Mouse (Mus musculus) lung, adult 2 months (tissue): Measurements from ENCODE around the gene Myd88. TPM values are rescaled to one million over a fixed set of nuclear protein-coding genes. Genes with fewer than 3 reads are reported as not detected.

Source experiments
- DNase-seq: peaks from one replicate; pipeline ENCODE4 v3.0.0; 2022
- H3K4me1 ChIP-seq: fragments of 200-500 bp; 2 replicates; pipeline ENCODE4 v1.6.1; 2011; ENCODE audit warnings: low read length; ENCODE audit not compliant: control insufficient read depth, insufficient read depth
- H3K4me3 ChIP-seq: fragments of 200-500 bp; replicated peaks from 2 replicates; pipeline ENCODE3; 2011; ENCODE audit warnings: low read depth, mild to moderate bottlenecking, control low read depth, low read length; ENCODE audit errors: extremely low read depth
- CTCF ChIP-seq: fragments of 200-500 bp; IDR thresholded peaks from 2 replicates; pipeline ENCODE4 v1.5.1; 2011; ENCODE audit warnings: mild to moderate bottlenecking, low read length, control low read depth; ENCODE audit not compliant: insufficient read depth
- POLR2A ChIP-seq: fragments of 200-500 bp; IDR thresholded peaks from 2 replicates; pipeline ENCODE4 v1.6.1; 2011; ENCODE audit warnings: low read depth, mild to moderate bottlenecking, control low read depth, low read length, borderline replicate concordance; ENCODE audit errors: extremely low read depth
- WGBS: fragments of 180-500 bp; shearing (Covaris S2); methylation state at CpG from one replicate; pipeline ENCODE4 v1.1.7; 2018; 5-methylcytosine and 5-hydroxymethylcytosine counted together
- polyA plus RNA-seq: library from polyadenylated mRNA; depleted of rRNA; stranded (reverse); fragments of >200 nt; gene quantifications from 2 replicates; pipeline ENCODE4 v1.2.3, GENCODE M21; 2012

Myd88 gene
- polyA plus RNA-seq, 1 experiment = 38.5 TPM

GRCm38 (mm10) chr9:119330186-119330963 is 10.8 kb downstream of the Myd88 start:
- no peak for DNase-seq
- Histone ChIP-seq H3K4me3 (no peak overlapping the region), H3K4me1 (peaks cover 8% of the 10 kb centered on the region)
- WGBS = 74% methylated on average over 15 of the region's 15 CpGs
- TF ChIP-seq POLR2A = no peak

DNA sequence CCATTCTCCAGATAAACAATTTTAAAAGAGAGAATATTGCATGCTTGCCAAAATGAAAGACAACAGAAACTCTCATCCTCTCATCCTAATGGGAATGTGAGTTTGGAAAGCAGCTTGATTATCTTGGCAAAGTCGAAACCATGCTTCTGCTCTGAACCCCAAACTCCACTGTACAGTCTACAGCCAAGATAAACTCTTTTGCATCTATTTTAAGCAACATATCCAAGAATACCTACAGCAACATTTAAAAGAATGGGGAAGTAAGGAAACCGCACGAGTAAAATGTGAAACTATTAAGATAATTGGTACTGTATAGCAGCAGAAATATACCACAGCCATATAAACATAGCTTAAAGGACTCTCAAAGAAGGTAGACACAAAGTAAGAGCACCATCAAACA is 12.7 kb downstream of the Myd88 start:
- 42% methylated on average over 3 of the region's 3 CpGs for WGBS

DNA sequence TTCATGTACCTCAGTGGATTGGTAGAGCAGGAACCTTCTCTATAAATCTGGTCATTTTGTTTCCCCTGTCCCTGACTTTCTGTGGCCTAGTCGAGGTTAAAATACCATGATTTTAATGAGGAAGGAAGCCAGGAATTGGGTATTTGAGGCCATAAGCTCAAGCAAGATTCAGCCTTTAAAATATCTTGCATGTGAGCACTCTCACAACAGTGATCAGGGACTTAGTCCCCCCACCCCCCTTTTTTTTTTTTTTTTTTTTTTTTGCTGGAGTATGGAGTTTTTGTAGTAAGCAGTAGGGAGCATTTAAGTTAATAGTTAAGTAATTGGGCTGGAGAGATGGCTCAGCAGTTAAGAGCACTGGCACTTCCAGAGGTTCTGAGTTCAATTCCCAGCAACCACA is 17.1 kb downstream of the Myd88 start:
- TF ChIP-seq POLR2A (no peak), CTCF (no peak)
- 60% methylated on average over 1 of the region's 1 CpGs for WGBS
- DNase-seq = no peak
- H3K4me3 ChIP-seq = no peak overlapping the region
- H3K4me1 ChIP-seq = peaks cover 8% of the 10 kb centered on the region; the same call in 1 of the 2 replicates

More for the DNA sequence above, 12.7 kb downstream of the Myd88 start:
- no peaks in the 10 kb centered on the region for H3K4me1 ChIP-seq
- TF ChIP-seq POLR2A (no peak), CTCF (no peak)
- no peak for DNase-seq
- no peak overlapping the region for H3K4me3 ChIP-seq

- H3K4me3 ChIP-seq = peak overlapping the region; percentile 77
- DNase-seq = no peak
- WGBS = 3% methylated on average over 9 of the region's 9 CpGs
- peaks cover 8% of the 10 kb centered on the region; the same call in 1 of the 2 replicates for H3K4me1 ChIP-seq
- TF ChIP-seq CTCF = no peak
- TF ChIP-seq POLR2A = no peak
Observed at GRCm38 (mm10) chr9:119323260-119323645, 18.0 kb downstream of the Myd88 start.

DNA sequence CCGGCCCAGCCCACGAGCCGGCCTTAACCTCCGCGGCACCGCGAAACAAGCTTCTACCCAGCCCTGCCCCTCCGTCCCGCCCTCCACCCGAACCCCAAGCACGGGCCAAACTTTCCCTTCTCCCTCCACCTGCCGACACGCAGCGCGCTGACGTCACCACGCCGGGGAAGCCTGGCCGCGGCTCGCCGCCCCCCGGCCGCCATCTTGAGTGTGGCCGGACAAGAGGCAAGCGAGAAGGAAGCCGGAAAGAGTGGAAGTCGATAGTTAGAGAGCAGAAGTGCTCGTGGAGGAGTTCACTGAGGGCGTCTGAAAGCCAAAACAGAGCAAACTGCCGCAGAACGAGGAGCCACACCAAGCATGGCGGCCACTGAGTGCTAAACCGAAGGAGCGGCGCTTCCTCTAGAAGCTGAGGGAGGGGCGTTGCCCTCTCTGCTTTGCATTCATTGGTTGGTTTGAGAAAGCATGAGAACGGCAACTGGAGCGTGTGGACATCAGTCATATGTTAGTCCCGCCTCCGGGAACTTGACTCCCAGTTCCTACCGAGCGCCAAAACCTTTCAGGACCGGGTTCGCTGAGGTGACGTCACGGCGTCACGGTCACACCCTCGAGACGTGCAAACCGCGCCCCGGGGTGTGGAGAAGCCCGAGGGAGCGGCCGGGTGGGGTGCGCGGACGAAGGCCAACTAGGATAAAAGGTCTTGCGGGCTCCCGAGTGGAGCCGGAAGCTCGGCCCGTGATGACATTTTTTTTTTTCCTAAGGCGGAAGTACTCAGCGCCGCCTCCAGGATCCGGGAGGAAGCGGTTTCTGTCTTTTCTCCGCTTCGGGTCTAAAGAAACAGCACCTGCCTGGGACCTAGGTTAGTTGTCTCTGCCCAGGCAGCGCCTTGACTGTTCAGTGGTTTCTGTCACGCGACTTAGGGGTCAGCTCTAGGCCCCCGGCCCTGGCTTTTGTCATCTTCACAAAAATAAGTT is 18.6 kb downstream of the Myd88 start, which contains the start of gene Oxsr1:
Gene Oxsr1 (minus strand): TSS at position 139 of the 971 bp plus-strand sequence.
- Histone ChIP-seq H3K4me3 (peak within 1 kb of the TSS; percentile 77), H3K4me1 (peaks cover 8% of the 10 kb centered on the region; the same call in 1 of the 2 replicates)
- peak; percentile 99 for DNase-seq
- TF ChIP-seq POLR2A = peak; percentile 73
- no peak for TF ChIP-seq CTCF
- under 1% methylated on average over 76 of the region's 76 CpGs for WGBS

GRCm38 (mm10) chr9:119321392-119322229 is 19.6 kb downstream of the Myd88 start:
- H3K4me3 ChIP-seq = peak overlapping the region; percentile 71
- peaks cover 8% of the 10 kb centered on the region; the same call in 1 of the 2 replicates for H3K4me1 ChIP-seq
- under 1% methylated on average over 59 of the region's 59 CpGs for WGBS
- DNase-seq = no peak
- TF ChIP-seq POLR2A (no peak), CTCF (no peak)

DNA sequence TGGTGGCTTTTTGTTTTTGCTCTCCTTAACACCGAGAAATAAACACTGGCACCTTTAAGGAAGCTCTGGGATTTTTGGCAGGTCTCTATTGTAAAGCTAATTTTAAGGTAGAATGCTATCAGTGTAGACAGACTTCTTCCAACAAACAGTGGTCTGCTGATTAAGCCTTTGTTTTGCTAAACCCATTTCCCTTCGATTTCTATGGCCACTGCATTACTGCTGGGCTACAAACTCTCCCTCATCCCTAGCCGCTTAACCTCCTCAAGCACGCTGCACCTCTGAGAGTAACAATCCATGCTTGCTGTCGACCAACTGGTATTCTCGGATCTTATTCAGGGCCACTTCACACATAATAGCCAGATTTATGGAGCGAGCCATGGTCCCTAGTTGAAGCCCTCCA is 20.3 kb downstream of the Myd88 start:
- H3K4me1 ChIP-seq = peaks cover 8% of the 10 kb centered on the region; the same call in 1 of the 2 replicates
- DNase-seq = no peak
- TF ChIP-seq CTCF (no peak), POLR2A (no peak)
- 13% methylated on average over 7 of the region's 7 CpGs for WGBS
- peak overlapping the region; percentile 71 for H3K4me3 ChIP-seq

- 77% methylated on average over 7 of the region's 7 CpGs for WGBS
- TF ChIP-seq CTCF = no peak
- no peak for TF ChIP-seq POLR2A
- H3K4me3 ChIP-seq = no peak overlapping the region
- DNase-seq = no peak
- H3K4me1 ChIP-seq = peaks cover 8% of the 10 kb centered on the region; the same call in 1 of the 2 replicates
Observed at GRCm38 (mm10) chr9:119320446-119320845, 20.8 kb downstream of the Myd88 start.
